Mouse (Mus musculus): ENCODE results near the gene Ywhae.
"Not testable (repeated sequence)": the region's sequence is repeated elsewhere in the genome, so short reads cannot be mapped to it uniquely, and the experiment has no call there.

Gene Ywhae

DNA sequence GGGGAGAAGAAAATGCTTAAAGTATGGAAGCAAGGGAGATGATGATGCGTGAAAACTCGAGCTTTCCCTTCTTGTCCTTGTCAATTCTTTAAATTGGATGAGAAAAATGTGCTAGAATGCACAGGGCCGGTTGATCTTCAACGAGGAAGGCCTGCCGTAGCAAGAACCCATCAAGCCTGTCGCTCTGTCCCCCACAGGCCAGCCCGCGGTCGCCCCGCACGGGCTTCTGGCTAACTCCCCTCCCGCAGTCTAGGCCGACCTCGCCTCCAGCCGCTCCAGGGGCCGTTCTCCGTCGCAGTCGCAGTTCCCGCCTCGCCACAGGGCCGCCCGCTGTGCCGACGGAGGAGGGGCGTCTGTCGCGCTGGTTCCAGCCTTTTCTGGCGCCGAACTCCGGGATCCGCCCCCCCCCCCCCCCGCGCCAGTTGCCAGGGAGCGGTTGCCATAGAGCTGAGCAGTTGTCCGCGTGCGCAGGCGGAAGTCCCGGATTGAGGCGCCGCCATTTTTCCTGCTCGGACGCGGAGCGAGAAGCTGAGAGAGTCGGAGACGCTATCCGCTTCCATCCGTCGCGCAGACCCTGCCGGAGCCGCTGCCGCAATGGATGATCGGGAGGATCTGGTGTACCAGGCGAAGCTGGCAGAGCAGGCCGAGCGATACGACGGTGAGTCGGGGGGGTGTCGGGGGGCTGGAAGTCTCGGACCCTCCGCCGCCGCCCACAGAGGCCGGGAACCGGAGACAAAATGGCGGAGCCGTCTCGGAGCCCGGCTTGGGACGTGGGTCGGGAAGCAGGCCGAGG, at the start of gene Ywhae:
TSS of gene Ywhae (plus strand) at position 436 of the 793 bp plus-strand sequence.
- CTCF ChIA-PET, result interaction anchor here (0.8 to 1.6 kb wide), 3 partner anchors 9 to 18 kb away, joined by 3 to 4 read pairs (median 4); no protein-coding TSS in a partner anchor

- CTCF ChIA-PET, result interaction anchor here (0.5 kb wide), 1 partner anchor 1203 kb away, joined by 8 read pairs; no protein-coding TSS in a partner anchor
Measured at GRCm38 (mm10) chr11:75684462-75684861, 48.2 kb upstream of the Ywhae start.

DNA sequence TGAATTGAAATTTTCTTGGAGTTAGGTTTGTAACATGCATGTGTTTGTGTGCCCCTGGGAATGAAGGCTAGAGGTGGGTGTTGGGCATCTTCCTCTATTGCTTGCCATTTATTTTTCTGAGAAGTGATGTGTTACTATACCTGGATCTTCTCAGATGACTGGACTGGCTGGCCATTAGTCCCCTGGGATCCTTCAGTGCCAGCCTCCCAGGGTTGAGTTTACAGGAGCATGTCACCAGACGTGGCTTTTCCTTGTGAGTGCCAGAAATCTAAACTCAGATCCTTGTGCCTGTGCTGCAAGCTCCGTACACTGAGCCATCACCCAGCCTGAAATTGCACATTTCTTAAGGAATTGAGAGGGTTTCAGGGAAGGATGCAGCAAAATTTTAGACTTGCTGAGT, 47.7 kb upstream of the Ywhae start:
- CTCF ChIA-PET, result interaction anchor here (0.7 kb wide), 1 partner anchor 10 kb away, joined by 3 read pairs; no protein-coding TSS in a partner anchor

- CTCF ChIA-PET, result interaction anchor here (0.7 kb wide), 1 partner anchor 95 kb away, joined by 5 read pairs; no protein-coding TSS in a partner anchor
Measured at GRCm38 (mm10) chr11:75687343-75687993, 45.2 kb upstream of the Ywhae start.

DNA sequence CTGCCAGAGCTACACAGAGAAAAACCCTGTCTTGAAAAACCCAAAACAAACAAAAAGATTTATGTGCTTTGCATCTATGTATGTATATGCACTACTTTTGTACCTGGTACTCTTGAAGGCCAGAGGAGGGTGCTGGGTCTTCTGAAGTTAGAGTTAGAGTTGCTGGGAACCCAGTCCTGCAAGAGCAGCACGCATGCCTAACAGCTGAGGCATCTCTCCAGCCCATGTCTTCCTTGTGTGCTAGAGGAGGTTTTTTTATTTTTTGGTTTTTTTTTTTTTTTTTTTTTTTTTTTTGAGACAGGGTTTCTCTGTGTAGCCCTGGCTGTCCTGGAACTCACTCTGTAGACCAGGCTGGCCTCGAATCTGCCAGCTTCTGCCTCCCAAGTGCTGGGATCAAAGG, 44.5 kb upstream of the Ywhae start:
- CTCF ChIA-PET, result interaction anchor here (0.6 to 0.8 kb wide), 3 partner anchors 9 to 25 kb away, joined by 3 to 13 read pairs (median 7); no protein-coding TSS in a partner anchor

DNA sequence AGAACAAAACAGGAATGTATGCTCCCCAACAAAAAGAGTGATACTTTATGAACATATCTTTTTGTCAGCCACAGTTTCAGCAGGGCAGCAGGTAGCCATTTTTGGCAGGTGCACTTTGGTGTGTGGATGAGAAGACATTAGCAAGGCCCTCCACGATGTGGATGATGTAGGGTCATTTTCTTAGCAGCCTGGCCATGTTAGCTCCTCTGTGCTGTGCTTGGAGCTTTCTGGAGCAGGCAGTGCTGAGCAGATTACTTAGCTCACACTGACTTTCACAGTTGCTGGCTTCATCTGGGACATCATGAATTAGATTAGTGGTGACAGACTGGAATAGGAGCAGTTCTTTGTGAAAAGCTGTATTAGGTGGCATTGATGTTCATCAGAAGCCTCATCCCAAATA, 42.7 kb upstream of the Ywhae start:
- CTCF ChIA-PET, result no interaction called here

DNA sequence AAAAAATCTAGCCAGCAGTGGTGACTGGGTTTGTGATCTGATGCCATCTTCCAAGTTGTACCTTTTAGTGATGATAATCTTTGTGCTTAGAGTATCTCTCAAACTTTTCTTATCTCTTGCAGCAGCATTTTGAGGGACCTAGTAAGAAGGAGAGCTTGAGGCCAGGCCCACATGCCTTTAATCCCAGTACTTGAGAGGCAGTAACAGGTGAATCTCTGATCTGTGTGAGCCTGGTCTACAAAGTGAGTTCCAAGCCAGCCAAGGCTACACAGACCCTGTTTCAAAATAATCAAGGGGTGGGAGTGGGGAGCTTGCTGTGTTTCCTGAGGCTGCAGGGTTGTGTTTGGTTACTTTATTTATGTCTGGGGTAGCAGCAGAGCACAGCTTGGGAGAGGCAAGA, 41.6 kb upstream of the Ywhae start:
- CTCF ChIA-PET, result no interaction called here

DNA sequence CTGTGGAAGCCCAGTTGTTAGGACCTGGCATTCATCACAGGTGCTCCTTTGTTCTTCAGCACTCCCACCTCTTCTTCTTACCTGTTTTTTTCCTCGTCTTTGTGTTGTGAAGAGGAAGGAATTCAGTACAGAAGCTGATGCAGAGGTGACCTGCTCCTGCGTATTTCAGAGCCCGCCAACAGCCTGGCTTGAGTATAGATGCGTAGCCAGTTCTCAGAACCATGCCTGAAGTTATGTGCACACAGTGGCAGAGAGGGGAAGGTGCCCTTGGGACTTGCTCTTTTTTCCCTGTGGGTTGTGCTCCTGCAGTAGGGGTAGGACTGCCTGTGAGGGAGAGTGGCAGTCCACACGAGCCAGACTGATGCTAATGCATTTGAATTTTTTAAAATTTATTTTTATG, 39.1 kb upstream of the Ywhae start:
- CTCF ChIA-PET, result no interaction called here

GRCm38 (mm10) chr11:75697464-75697863, 35.2 kb upstream of the Ywhae start:
- CTCF ChIA-PET, result not testable (repeated sequence)

- CTCF ChIA-PET, result interaction anchor here (0.5 to 0.7 kb wide), 2 partner anchors 51 to 71 kb away, joined by 5 to 7 read pairs; no protein-coding TSS in a partner anchor
Measured at GRCm38 (mm10) chr11:75700557-75700956, 32.1 kb upstream of the Ywhae start.

DNA sequence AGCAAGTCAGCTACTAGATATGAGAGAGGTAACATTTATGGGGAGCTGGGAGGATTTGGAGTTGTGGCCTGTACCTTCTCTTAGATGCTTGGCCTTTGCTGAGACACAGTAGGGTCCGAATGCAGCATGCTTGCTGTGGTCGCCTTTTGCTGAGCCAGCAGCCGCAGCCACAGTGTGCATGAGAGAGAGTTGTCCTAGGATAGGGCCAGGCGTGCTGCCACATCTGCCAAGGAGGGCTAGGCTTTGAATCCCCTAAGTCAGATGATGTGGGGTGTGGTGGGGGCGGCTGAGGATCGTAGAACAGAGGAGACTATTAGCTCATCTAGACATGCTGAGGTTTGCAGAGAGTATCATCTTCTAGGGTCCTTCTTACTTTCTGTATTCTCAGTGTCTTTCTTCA, 29.9 kb upstream of the Ywhae start:
- CTCF ChIA-PET, result no interaction called here

DNA sequence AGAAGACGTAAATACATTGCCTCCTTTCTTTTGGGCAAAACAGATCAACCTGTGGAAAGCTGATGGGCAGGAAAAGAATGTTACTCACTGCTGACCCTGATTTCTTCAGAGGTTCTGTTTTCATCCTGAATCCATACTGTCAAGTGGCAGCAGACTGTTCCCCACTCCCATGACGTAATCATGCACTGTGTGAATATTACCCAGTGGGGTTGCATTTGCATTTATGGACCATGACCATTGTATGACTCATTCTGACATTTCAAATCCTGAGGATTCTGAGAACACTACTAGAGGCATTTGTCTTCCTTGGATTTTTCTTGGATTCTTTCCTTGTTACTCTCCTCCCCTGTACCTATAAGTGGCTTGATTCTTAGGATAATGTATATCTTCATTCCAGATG, 28.9 kb upstream of the Ywhae start:
- CTCF ChIA-PET, result no interaction called here

DNA sequence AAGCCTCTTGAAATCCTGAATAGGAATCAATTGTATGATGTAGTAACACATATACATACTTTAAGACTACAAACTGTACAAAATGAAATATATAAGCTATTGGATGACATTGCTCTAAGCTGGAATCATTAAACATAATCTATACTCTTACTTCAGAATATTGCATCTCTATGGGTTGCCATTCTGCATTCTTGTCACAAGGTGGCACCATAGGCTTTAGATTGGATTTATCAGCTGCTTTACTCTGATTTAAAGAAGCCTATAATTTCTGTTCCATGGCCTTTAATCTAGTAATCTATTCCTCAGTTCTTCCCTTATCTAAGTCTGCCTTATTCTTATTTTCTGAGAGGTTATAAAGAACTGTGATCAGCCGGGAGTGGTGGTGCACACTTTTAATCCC, 18.7 kb upstream of the Ywhae start:
- CTCF ChIA-PET, result interaction anchor here (0.6 to 1.6 kb wide), 2 partner anchors 41 to 256 kb away, joined by 3 read pairs; no protein-coding TSS in a partner anchor

GRCm38 (mm10) chr11:75715556-75715955, 17.1 kb upstream of the Ywhae start:
- CTCF ChIA-PET, result no interaction called here

- CTCF ChIA-PET, result interaction anchor here (0.6 to 0.8 kb wide), 2 partner anchors 11 to 28 kb away, joined by 3 to 11 read pairs; no protein-coding TSS in a partner anchor
Measured at GRCm38 (mm10) chr11:75716661-75717325, 15.9 kb upstream of the Ywhae start.

DNA sequence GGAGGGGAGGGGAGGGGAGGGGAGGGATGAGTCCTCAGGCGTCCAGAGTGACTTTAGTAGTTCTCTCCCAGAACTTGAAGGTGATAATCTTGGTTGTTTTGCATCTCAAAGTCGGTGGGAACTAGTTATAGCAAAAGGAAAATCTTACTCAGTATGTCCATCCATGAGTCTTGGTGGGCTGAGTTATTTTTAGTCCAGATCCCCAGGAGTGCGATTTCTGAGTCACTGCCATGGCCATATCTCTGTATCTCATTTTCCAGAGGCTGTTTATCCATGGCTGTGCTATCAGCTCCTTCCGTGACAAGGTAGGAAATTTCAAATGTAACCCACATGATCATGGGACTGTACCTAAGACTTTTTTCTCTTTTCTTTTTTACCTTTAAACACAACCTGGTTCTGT, 10.3 kb upstream of the Ywhae start:
- CTCF ChIA-PET, result interaction anchor here (0.7 kb wide), 1 partner anchor 154 kb away, joined by 4 read pairs; no protein-coding TSS in a partner anchor

DNA sequence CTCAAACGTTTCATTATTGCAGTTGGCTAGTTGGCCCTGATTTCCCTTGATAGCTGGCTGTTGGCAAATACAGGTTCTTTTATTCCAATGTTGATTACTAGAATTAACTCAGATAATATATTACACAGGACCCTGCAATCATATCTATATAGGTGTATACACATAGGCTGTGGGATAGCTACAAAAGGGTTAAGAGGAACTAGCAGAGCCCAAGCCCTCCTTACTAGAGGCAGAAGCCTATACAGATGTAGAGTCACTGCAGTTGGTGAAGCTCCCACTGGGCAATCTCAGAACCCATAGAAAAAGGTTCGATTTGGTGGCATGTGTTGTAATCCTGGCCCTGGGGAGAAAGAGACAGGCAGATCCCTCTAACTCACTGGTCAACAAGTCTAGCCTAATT, 5.5 kb upstream of the Ywhae start:
- CTCF ChIA-PET, result no interaction called here

- CTCF ChIA-PET, result interaction anchor here (0.6 to 0.7 kb wide), 2 partner anchors 18 to 36 kb away, joined by 3 to 7 read pairs; no protein-coding TSS in a partner anchor
Measured at GRCm38 (mm10) chr11:75727659-75728058, 5.0 kb upstream of the Ywhae start.

DNA sequence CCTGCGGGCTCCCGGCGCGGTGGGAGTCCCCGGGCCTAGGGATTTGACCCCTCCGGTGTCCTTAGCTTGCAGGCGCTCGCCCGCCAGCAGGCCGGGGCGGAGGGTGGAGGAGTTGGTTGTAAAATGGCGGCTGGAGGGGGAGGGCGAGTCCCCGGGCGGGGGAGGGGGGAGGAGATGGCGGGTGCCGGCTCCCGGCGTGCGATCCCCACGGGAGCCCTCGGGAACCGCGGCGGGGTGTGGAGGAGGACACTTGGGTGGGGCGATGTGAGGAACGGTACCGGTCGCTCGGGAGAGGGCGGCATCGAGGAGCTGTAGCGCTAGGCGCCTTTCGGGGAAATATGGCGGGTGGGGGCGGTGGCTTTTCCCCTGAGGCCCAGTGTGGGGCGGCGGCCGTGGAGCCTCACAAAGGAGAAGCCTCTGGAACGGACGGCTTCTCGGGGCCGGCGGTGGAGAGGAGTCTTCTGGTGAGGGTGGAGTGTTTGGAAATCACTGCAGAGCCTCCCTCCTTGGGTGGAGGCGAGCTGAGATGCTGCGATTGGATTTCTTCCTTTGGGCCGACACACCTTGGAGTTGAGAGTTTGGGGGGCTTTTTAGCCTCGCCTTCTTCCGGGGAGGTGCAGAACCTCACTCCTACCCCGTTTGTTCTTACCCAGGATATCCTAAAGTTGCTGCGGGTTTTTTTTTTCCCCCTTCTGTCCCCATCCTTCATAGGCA, 715 bp downstream of the Ywhae start:
- CTCF ChIA-PET, result interaction anchor here (0.9 to 1.6 kb wide), 2 partner anchors 14 to 17 kb away, joined by 3 to 4 read pairs; no protein-coding TSS in a partner anchor

DNA sequence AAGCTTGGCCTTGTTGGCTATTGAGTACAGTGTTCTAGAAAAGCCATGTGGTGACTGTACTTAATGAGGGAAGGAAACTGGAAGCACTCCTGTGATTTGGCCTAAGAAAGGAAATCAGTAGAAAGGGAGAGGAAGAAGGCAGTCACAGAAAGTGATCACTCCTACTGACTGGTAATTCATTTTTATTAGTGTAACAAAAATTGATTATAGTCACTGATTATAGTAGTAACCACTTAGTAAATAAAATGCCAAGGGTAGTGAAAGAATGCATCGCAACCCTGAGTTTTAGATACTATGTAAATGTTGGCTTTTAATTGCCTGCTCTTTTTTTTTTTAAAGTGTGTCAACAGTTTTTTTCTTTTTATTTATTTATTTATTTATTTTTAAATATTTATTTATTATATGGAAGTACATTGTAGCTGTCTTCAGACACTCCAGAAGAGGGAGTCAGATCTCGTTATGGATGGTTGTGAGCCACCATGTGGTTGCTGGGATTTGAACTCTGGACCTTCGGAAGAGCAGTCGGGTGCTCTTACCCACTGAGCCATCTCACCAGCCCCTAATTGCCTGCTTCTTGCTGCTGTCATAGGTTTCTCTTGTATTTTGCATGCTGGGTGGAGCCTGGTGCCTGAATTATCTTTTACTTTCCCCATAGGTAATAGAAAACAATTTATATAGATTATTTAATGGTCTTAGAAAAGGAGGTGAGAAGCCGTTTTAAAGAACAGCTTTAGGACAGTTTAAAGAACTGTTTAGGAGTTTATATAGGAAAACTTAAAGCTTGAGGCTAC, 3.0 kb downstream of the Ywhae start:
- CTCF ChIA-PET, result no interaction called here

All from spleen, embryonic (tissue).